Mouse (Mus musculus) limb, embryonic 11.5 days (tissue): Measurements from ENCODE around the gene Got1. TPM values are rescaled to one million over a fixed set of nuclear protein-coding genes. Genes with fewer than 3 reads are reported as not detected.

ENCODE experiments used
- ATAC-seq: fragments of 200-750 bp; cut with Nextera tagmentation; 2 replicates; pipeline ENCODE4 v1.8.0; 2017; ENCODE audit warnings: low read depth; ENCODE audit not compliant: insufficient number of reproducible peaks, low FRiP score, low TSS enrichment
- DNase-seq: peaks from one replicate; pipeline ENCODE4 v3.0.0-alpha.2; 2015; ENCODE audit warnings: low spot score
- H3K27ac ChIP-seq: fragments of 300-500 bp; sonication (generic); replicated peaks from 2 replicates; pipeline ENCODE4 v1.5.1; 2014; ENCODE audit warnings: low read depth, mild to moderate bottlenecking, low read length
- H3K27me3 ChIP-seq: fragments of 300-500 bp; sonication (generic); 2 replicates; pipeline ENCODE4 v1.6.1; 2014; ENCODE audit warnings: mild to moderate bottlenecking, low read length, mixed read lengths; ENCODE audit not compliant: control insufficient read depth, insufficient read depth
- H3K36me3 ChIP-seq: fragments of 300-500 bp; sonication (generic); 2 replicates; pipeline ENCODE4 v1.6.1; 2014; ENCODE audit warnings: mild to moderate bottlenecking, low read length, moderate library complexity, mixed read lengths; ENCODE audit not compliant: control insufficient read depth, insufficient read depth
- H3K4me1 ChIP-seq: fragments of 300-500 bp; sonication (generic); 2 replicates; pipeline ENCODE4 v1.6.1; 2014; ENCODE audit warnings: low read length, mixed read lengths; ENCODE audit not compliant: control insufficient read depth, insufficient read depth
- H3K4me2 ChIP-seq: fragments of 300-500 bp; sonication (generic); 2 replicates; pipeline ENCODE4 v1.6.1; 2014; ENCODE audit warnings: low read depth, mild to moderate bottlenecking, moderate library complexity; ENCODE audit not compliant: severe bottlenecking
- H3K4me3 ChIP-seq: fragments of 300-500 bp; sonication (generic); 2 replicates; pipeline ENCODE4 v1.5.1; 2014; ENCODE audit warnings: low read depth, low read length
- H3K9ac ChIP-seq: fragments of 300-500 bp; sonication (generic); 2 replicates; pipeline ENCODE4 v1.6.1; 2014; ENCODE audit warnings: mild to moderate bottlenecking, low read length
- H3K9me3 ChIP-seq: fragments of 300-500 bp; sonication (generic); 2 replicates; pipeline ENCODE4 v1.6.1; 2016; ENCODE audit warnings: low read length; ENCODE audit not compliant: control insufficient read depth
- WGBS: fragments of 180-500 bp; shearing (Covaris S2); extraction: QIAGEN DNeasy Blood & Tissue Kit; methylation state at CpG from one replicate; pipeline ENCODE4 v1.1.7; 2014; 5-methylcytosine and 5-hydroxymethylcytosine counted together
- polyA plus RNA-seq: library from polyadenylated mRNA; unstranded; fragments of >200 nt; fragmentation: Nextera tagmentation; extraction: Ambion mirVana; gene quantifications from 2 replicates; pipeline ENCODE4 v1.2.1, GENCODE M21; 2014

Gene Got1
- polyA plus RNA-seq, 1 experiment from 2014 or later, result 41.0 TPM

DNA sequence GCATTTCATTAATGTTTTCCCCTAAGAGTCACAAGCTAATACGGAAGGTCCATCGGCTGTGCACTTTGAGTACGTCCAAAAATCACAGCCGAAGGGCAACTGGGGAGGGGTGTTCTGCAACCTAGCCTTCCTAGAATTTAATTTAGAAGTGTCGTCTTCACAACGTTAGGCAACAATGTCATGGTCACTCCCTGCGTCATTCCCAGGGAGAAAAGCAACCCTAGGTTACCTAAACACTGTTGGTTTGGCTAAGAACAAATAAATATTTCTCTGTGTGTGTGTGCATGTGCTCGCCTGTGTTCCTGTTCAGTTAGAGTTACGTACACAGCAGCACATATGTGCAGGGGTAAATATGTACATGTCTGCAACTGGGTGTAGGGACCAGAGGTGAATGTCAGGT lies 1.6 kb upstream of the Got1 start:
- Histone ChIP-seq H3K36me3 (no peaks in the 10 kb centered on the region), H3K9ac (no peak overlapping the region), H3K27ac (no peak overlapping the region), H3K4me1 (peaks cover 3% of the 10 kb centered on the region), H3K9me3 (no peaks in the 10 kb centered on the region), H3K27me3 (no peaks in the 10 kb centered on the region), H3K4me3 (no peak overlapping the region), H3K4me2 (no peak overlapping the region)
- DNase-seq (no peak), ATAC-seq (no peak)
- WGBS, result 92% methylated on average over 9 of the region's 9 CpGs

DNA sequence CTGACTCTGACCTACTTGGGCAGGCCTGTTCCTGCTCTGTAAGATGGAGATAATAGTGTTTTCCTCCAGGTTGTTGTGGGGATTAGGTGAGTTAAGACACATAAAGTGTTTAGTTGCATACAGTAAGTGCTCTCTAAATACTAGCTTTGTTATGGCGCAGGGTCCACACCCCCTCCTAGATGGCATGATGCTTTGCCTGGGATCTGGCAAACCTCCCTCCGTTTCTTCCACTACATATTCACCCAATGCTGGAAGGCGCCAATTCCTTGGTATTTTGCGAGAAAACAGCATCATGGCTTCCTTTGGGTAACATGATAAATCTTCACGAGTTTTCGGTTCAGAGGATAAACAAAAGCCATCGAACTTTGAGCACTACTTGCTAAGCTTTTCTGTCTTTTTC lies 1.2 kb upstream of the Got1 start:
- H3K4me3 ChIP-seq, result no peak overlapping the region
- ATAC-seq (no peak), DNase-seq (no peak)
- H3K36me3 ChIP-seq, result no peaks in the 10 kb centered on the region
- 93% methylated on average over 7 of the region's 7 CpGs for WGBS
- H3K4me2 ChIP-seq, result no peak overlapping the region; the same call in 1 of the 2 replicates
- H3K4me1 ChIP-seq, result peaks cover 3% of the 10 kb centered on the region
- no peak overlapping the region for H3K27ac ChIP-seq
- H3K27me3 ChIP-seq, result no peaks in the 10 kb centered on the region
- H3K9me3 ChIP-seq, result no peaks in the 10 kb centered on the region
- H3K9ac ChIP-seq, result no peak overlapping the region

DNA sequence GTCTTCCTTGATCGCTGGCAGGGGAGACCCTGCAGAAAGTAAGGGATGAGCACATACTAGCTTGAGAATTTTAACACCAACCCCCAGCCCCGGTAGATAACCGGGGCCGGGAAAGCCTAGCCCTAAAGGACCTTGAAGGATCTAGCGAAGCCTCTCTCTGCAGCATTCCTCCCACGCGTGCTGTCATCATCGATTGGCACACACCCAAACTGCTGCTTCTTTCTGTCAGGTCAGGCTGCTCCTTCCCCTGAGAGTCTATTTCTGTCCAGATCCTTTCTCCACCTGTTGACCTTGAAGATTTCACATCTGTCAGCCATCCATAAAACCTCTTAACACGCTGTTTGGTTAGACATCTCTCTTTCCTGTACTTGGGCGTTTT lies 688 bp upstream of the Got1 start:
- DNase-seq, result no peak

DNA sequence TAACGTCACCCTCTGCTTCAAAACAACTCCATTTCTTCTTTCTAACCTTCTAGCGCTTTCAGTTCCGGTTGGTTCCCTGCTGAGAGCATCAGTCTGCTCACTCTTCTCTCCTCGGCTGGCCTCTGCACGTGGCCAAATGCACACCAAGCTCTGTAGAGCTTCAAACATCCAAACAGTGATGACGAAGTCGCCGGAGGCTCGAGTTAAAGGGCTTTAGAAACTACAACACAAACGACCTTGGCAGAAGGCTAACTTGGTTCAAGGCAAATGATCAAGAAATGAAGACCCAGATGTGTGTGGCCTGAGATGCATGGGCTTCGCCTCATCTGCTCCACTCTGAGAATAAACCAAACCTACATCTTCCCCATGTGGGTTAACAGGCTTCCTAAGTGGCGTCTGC lies 854 bp downstream of the Got1 start:
- H3K9ac ChIP-seq, result peak overlapping the region; percentile 71; the same call in 1 of the 2 replicates
- H3K4me1 ChIP-seq, result peaks cover 3% of the 10 kb centered on the region
- WGBS, result 10% methylated on average over 12 of the region's 12 CpGs
- H3K9me3 ChIP-seq, result no peaks in the 10 kb centered on the region
- no peaks in the 10 kb centered on the region for H3K36me3 ChIP-seq
- no peak overlapping the region for H3K27ac ChIP-seq
- H3K27me3 ChIP-seq, result no peaks in the 10 kb centered on the region
- peak overlapping the region; percentile 59 for H3K4me2 ChIP-seq
- H3K4me3 ChIP-seq, result peak overlapping the region; percentile 74
- ATAC-seq (no peak), DNase-seq (peak; percentile 37)

More for the DNA sequence above, 688 bp upstream of the Got1 start:
- H3K27ac ChIP-seq, result no peak overlapping the region
- WGBS, result 21% methylated on average over 10 of the region's 10 CpGs
- no peaks in the 10 kb centered on the region for H3K9me3 ChIP-seq
- no peak for ATAC-seq
- H3K4me3 ChIP-seq, result peak overlapping the region; percentile 74
- H3K27me3 ChIP-seq, result no peaks in the 10 kb centered on the region
- H3K9ac ChIP-seq, result peak overlapping the region; percentile 77
- H3K4me2 ChIP-seq, result peak overlapping the region; percentile 79
- H3K36me3 ChIP-seq, result no peaks in the 10 kb centered on the region
- H3K4me1 ChIP-seq, result peaks cover 3% of the 10 kb centered on the region

DNA sequence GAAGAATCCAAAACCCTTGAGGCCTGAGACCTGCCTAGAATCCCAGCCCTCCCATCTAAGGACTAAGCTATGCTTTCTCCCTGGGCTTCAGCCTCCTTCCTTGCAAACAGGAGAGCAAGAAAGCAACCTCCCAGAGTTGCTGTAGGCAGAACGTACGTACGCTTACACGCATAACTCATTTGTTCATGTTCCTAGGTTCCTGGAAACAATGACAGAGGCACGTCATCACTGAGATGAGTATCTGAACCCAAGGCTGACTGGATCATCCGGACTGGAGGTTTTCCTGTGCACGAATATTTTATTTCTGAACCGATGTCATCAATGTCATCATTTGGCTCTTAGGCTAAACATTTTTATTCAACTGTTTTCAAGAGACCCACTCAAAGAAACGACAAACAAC lies 2.4 kb downstream of the Got1 start:
- Histone ChIP-seq H3K27ac (no peak overlapping the region), H3K4me3 (no peak overlapping the region), H3K9ac (no peak overlapping the region), H3K9me3 (no peaks in the 10 kb centered on the region), H3K27me3 (no peaks in the 10 kb centered on the region), H3K4me2 (no peak overlapping the region), H3K36me3 (no peaks in the 10 kb centered on the region), H3K4me1 (peaks cover 3% of the 10 kb centered on the region)
- no peak for ATAC-seq
- 91% methylated on average over 9 of the region's 9 CpGs for WGBS
- DNase-seq, result no peak

DNA sequence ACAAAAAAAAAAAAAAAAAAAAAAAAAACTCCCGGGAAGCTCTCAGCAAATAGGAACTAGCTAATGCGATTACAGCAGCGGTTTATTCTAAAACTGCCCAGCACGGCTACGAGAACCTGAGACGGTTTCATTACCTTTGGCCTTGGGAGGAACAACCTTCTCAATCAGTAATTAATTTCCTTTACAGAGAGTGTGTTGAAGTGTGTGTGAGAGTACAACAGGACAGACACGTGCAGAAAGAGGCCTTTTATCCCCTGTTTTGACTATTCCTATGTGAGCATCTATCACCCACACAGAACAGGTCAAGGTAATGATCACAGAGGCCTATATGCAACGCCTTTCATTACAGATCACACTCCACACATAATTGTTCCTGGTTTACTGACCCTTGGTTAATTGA lies 3.0 kb downstream of the Got1 start:
- no peak for ATAC-seq
- Histone ChIP-seq H3K36me3 (no peaks in the 10 kb centered on the region), H3K27me3 (no peaks in the 10 kb centered on the region), H3K4me2 (no peak overlapping the region), H3K9me3 (no peaks in the 10 kb centered on the region), H3K4me3 (no peak overlapping the region), H3K27ac (no peak overlapping the region), H3K9ac (no peak overlapping the region), H3K4me1 (peaks cover 3% of the 10 kb centered on the region)
- DNase-seq, result no peak
- WGBS, result 62% methylated on average over 8 of the region's 8 CpGs

DNA sequence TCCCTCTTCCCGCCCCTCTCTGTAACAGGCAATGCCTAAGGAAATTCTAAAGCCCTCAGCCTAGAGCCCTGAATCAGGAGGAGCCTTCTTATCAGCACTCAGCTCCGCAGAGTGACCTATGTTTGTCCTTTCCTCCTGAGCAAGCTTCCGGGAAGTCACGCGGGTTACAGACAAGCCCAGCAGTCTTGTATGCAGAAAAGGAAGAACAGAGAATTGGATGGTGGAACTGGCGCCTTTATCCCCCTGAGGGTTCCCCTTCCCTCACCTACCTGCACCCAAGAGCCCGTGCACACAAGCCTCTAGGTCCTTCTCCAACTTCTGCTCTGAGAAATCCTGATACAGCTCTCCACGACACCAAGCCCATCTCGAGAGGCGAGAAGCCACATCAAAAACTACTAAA lies 4.0 kb downstream of the Got1 start:
- no peaks in the 10 kb centered on the region for H3K27me3 ChIP-seq
- H3K4me2 ChIP-seq, result no peak overlapping the region
- DNase-seq (no peak), ATAC-seq (no peak)
- no peak overlapping the region for H3K27ac ChIP-seq
- H3K4me3 ChIP-seq, result no peak overlapping the region
- no peaks in the 10 kb centered on the region; the same call in 1 of the 2 replicates for H3K36me3 ChIP-seq
- H3K9me3 ChIP-seq, result no peaks in the 10 kb centered on the region
- no peak overlapping the region for H3K9ac ChIP-seq
- H3K4me1 ChIP-seq, result peaks cover 3% of the 10 kb centered on the region
- WGBS, result 83% methylated on average over 9 of the region's 10 CpGs

DNA sequence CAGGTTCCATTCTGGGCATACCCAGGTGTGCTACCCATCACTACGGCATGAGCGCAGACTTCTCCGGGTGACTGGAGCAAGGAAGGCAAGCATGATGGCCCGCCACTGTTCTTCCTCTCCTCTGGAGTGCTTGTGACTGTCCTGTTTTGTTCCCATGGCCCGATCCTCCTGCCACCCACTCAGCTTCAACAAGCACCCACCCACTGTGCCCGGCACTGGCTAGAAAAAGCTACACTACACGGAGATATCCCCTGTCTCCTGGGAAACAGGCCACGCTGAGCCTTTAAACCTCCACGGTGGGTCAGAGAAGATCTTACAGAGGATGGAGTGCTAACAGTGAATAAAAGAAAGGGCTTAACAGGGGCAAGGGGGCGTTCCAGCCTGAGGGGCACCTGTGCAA lies 5.2 kb downstream of the Got1 start:
- H3K27ac ChIP-seq, result no peak overlapping the region
- no peak overlapping the region for H3K4me2 ChIP-seq
- H3K27me3 ChIP-seq, result no peaks in the 10 kb centered on the region
- no peak overlapping the region for H3K9ac ChIP-seq
- DNase-seq (no peak), ATAC-seq (no peak)
- no peaks in the 10 kb centered on the region; the same call in 1 of the 2 replicates for H3K4me1 ChIP-seq
- H3K36me3 ChIP-seq, result no peaks in the 10 kb centered on the region; the same call in 1 of the 2 replicates
- H3K4me3 ChIP-seq, result no peak overlapping the region
- H3K9me3 ChIP-seq, result no peaks in the 10 kb centered on the region
- 90% methylated on average over 10 of the region's 10 CpGs for WGBS

DNA sequence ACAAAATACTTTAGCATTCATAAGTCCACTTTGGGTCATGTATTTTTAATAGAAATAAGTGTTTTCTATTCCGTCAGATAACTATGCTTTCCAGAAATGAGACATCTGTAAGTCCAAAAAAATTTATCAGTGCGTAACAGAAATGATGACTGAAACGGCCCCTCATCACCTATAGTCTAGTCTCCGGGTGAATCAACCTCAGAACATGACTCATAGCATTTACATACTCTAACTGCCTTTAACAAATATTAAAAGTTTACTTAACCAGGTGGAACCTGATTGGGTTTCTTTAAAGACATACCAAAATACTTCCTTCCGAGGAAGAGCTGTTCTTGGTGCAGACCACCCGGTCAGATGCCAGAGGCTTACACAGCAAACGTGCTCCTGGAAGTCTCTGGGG lies 6.1 kb downstream of the Got1 start:
- Histone ChIP-seq H3K4me1 (no peaks in the 10 kb centered on the region), H3K4me2 (no peak overlapping the region), H3K27me3 (no peaks in the 10 kb centered on the region), H3K9me3 (no peaks in the 10 kb centered on the region), H3K9ac (no peak overlapping the region), H3K4me3 (no peak overlapping the region), H3K36me3 (peaks cover 2% of the 10 kb centered on the region; the same call in 1 of the 2 replicates), H3K27ac (no peak overlapping the region)
- 88% methylated on average over 7 of the region's 7 CpGs for WGBS
- ATAC-seq (no peak), DNase-seq (no peak)
